Mouse (Mus musculus) brain, embryonic 18.5 days (tissue): ENCODE data around the gene Zbtb32.

Source experiments
- DNase-seq: peaks from one replicate; pipeline ENCODE4 v3.0.0-alpha.2; 2012; ENCODE audit warnings: low read depth, low spot score

Zbtb32 gene

DNA sequence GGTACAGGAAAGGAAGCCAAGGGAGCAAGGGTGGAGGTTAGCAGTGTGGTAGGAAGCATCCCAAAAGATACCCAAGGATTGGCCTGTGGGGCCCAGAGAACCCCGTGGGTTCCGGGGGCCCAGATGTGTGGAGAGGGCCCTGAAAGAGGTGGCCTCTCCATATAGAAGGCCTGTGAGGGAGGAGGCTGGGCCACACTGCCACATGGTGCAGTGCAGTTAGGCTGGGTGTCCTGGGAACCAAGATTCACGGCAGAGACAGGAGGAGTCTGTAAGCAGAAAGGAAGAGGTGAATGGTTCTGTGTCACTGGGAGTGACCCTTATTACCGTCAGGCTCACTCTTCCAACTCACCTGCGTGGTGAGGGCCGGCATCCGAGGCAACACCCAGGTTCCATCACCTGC lies 58.1 kb downstream of the Zbtb32 start:
- no peak for DNase-seq
